Mouse (Mus musculus) 3T3-L1 (cell line): ENCODE results near the gene Wfdc10.

Experiments used
- DNase-seq: peaks from one replicate; pipeline ENCODE4 v3.0.0-alpha.2; 2015; ENCODE audit warnings: low read depth, low spot score

Wfdc10 gene

DNA sequence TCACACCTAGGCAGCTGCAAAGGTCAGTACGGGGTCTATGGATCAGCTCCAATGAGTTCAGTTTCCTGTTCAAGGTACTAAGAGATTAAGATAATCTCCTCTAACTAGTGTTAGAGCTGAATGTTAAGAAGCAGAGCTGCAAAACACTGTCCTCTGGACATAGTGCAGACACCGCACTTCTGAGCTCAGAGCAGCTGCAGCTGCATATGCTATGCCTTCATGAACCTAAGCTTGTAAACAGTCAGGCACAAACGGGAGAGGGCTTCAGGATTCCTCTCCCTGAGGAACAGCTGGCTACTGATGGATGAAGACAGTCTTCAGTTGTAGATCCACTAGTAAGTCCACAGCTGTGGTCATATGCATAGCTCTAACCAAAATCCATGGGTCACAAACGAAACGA is 45.1 kb downstream of the Wfdc10 start:
- no peak for DNase-seq

DNA sequence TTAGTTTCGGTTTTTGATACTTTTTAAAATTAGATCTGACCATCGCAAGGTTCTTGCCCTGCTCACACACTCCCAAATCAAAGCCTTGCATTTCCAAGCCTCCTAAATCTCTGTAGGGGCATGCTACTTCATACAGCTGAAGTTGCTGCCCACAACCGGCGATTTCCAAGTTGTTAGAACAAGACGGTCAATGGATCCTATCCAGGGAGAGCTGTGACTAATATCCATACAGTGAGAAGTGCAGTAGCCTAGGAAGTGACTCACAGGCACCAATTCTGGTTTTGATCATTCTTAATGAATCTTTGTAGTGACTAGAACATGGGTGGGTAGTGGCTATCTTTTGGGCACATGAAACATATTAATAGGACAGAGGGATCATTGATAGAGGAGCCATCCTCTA is 45.9 kb downstream of the Wfdc10 start:
- peak; percentile 86 for DNase-seq

DNA sequence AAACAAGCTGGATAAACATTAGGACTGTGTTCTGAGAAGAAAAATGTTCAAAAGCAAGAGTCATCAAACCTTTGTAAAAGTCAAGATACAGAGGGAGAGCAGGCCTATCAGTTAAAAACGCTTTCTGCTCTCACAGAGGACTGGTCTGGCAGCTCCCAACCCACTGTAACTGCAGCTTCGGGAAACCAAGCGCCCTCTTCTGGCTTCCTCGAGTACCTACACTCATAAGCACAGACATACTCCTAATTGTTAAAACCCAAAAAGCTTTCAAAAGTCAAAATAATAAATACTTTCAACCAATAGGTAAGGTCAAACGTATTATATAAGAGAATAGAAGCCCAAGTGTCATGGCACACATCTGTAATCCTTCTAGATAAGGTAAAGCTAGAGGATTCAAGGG is 48.4 kb downstream of the Wfdc10 start:
- DNase-seq = no peak

DNA sequence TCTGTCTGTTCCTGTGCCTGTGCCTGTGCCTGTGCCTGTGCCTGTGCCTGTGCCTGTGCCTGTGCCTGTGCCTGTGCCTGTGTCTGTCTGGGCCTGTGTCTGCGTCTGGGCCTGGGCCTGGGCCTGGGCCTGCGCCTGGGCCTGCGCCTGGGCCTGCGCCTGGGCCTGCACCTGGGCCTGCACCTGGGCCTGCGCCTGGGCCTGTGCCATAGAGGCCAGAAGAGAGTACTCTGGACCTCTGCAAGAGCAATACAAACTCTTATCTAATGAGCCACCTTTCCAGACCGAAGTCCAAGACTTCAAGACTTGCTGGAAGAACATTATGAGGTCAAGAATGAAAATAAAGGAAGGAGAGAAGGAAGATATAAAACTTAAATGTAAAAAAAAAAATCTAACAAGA is 49.5 kb downstream of the Wfdc10 start:
- no peak for DNase-seq

DNA sequence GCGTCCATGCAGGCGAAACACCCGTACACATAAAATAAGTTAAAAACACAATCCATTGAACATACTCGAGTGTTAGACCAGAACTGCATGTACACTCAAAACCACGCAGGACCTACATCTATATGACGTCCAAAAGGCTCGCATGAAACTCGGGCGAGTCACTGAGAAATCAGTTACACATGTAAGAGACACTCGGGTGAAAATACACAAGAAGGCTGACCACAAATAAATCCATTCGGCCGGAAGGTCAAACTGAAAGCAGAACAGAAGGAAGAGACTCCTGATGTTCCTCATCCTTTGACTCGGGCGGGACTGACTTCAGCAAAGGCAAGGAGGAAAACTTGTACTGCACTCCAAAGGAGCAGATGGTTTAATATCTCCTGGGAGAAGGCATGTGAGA is 50.1 kb downstream of the Wfdc10 start:
- DNase-seq = peak; percentile 20
